Mouse (Mus musculus): ENCODE results near the gene Dph2.

The Dph2 gene

DNA sequence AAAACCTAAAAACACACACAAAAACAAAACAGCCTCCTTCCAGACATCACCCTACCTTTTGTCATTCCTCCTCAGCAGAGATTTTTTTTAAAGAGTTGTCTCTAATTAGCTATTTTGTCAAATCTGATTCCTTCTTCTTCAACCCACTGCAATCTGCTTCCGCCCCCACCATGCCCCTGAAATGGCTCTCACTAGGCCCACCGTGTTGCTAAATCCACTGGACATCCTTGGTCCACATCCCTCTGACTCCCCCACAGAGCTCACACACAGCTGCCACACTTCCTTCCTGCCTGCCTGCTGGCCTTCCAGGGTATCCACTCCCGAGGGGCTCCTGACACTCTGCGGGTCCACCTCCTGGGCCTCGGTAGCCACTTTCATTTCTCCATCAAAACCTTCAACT is 13.1 kb downstream of the Dph2 start:
- in situ Hi-C loops (cut with MboI, MseI) = no loop called here

DNA sequence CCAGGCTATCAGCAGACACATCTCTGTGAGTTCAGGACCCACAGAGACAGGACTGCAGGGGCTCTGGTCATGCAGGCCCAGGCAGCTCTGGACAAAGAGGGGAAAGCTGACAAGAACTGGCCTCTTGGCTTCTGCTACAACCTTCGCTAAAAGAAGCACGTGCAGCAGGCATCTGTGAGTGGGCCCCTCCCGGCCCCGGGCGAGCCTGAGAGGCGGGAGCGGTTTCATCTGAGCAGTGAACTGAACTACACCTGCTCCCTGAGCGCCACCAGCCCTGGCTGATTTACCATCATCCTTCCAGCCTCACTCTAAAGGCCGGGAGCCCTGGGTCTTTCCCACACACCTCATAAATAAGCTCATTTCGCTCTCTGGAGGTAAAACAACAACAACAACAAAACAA is 13.5 kb downstream of the Dph2 start:
- in situ Hi-C loops (cut with MboI, MseI) = no loop called here

- in situ Hi-C loops (cut with MboI, MseI) = no loop called here
These were observed 18.2 kb downstream of the Dph2 start for GRCm38 (mm10) chr4:117873615-117874014.

- in situ Hi-C loops (cut with MboI, MseI) = no loop called here
These were observed 19.4 kb downstream of the Dph2 start, which contains the start of gene Ccdc24 for GRCm38 (mm10) chr4:117872471-117872886. Ccdc24 (minus strand) TSS chr4:117872557.

- in situ Hi-C loops (cut with MboI, MseI) = no loop called here
These were observed 20.0 kb downstream of the Dph2 start for GRCm38 (mm10) chr4:117871787-117872186.

DNA sequence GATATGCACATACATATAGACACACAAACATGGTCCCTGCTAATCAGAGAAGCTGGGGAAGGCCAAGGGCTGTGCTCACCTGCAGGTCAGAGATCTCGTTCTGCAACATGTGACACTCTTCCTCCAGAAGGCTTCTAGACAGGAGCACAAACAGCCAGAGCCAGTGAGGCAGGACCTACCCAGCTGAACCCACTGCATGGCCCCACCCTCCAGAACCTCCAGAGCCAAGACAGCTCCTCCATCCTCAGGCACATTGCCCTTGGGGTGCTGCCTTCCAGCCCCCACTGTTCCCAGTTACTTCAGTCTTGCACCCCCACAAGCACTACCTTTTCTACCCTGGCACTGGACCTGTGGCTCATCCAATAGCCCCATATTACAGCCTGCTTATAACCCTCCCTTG is 21.4 kb downstream of the Dph2 start:
- in situ Hi-C loops (cut with MboI, MseI) = no loop called here

DNA sequence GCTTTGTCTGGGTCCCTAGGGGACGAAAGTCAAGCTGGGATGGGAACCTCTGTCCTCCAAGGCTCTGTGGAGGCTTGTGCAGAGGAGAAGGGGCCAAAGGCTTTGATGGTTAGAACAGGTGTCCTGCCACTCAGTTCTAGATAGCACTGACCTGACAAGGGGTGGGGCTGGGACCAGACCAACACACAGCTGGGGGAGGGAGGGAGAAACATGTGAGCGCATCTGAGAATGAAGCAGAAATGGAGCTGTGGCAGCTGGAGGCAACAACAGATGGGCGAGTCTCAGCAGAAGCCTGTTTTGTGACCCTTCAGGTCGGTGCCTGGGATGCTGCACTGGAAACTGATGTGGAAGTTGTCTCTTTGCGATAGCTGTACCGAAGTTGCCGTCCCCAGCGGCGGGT is 22.5 kb downstream of the Dph2 start:
- in situ Hi-C loops (cut with MboI, MseI) = no loop called here

GRCm38 (mm10) chr4:117867823-117868222 is 24.0 kb downstream of the Dph2 start:
- in situ Hi-C loops (cut with MboI, MseI) = no loop called here

GRCm38 (mm10) chr4:117867000-117867399 is 24.8 kb downstream of the Dph2 start:
- in situ Hi-C loops (cut with MboI, MseI) = no loop called here

- in situ Hi-C loops (cut with MboI, MseI) = no loop called here
These were observed 25.7 kb downstream of the Dph2 start for GRCm38 (mm10) chr4:117866083-117866482.

- in situ Hi-C loops (cut with MboI, MseI) = loop anchor here in 1 of 2 experiments (5.0 kb wide), 1 partner anchor 156 kb away; no protein-coding TSS in a partner anchor
These were observed 29.0 kb downstream of the Dph2 start for GRCm38 (mm10) chr4:117862823-117863222.

DNA sequence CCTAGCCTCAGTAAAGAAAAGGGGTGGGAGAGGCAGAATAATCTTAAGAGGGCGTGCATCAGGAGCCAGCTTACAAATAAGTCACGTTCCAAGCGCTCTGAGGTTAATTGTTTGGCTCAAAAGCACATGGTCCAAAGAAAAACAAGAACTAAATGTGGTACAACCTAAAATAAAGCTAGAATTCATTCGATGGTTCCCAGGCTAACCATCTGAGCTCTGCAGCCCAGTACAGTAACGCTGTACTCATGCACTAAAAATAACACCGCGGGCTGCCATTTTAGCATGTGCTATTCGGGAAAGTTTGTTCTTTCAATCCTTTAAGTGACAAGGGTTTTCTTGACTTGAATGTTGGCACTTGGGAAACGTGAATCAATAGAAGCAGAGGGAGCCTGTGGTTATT is 31.3 kb downstream of the Dph2 start:
- in situ Hi-C loops (cut with MboI, MseI) = loop anchor here in 1 of 2 experiments (5.0 kb wide), 1 partner anchor 153 kb away; no protein-coding TSS in a partner anchor

DNA sequence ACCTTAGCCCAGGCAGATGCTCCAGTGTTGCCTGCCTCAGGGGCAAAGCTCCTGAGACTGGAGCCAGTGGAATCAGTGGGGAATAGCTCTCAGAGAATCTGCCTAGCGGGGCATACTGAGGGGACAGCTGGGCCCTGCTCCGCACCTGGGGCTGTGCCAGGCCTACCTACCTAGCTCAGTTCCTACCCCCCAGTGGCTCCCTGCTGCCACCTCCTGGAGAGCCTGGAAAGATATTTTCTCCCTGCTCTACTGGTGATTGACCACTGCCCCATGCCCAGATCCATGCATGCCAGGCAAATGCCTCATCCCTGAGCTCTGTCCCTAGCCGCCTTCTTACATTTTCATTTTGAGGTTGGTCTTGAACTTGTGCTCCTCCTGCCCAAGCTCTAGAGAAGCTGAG is 33.0 kb downstream of the Dph2 start:
- in situ Hi-C loops (cut with MboI, MseI) = no loop called here

- in situ Hi-C loops (cut with MboI, MseI) = no loop called here
These were observed 36.7 kb downstream of the Dph2 start for GRCm38 (mm10) chr4:117855146-117855545.

DNA sequence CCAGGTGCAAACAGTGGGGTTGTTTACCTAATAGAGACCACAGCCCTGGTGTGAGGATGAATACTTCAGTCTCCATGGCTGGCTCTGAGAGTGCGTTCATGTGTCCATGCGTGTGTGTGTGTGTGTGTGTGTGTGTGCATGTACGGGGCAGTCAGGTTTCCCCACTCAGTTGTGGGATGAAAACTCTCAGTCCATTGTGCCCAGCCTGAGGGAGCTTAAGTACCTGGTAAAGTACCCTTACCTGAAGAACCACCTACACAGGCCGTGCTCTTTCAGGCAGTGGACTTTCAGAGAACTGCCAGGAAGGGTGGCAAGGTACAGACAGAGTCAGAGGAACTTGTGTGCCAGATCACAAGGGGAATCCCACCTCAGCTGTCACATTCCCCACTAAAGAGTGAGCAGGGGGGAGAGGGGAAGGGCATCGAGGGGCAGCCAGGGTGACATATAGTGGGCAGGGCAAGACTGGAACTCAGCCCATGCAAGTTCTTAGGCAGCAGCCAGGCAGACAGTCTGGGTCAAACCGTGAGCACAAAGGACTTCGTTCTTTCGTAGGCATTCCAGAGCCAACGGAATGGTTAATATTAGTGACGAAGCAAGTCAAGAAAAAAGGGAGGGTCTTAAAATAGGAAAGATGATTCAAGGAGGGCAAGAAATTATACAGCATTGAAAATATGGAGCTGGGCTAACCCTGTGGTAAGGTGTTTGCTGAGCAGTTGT is 39.5 kb downstream of the Dph2 start:
- in situ Hi-C loops (cut with MboI, MseI) = no loop called here

GRCm38 (mm10) chr4:117850871-117851270 is 41.0 kb downstream of the Dph2 start:
- in situ Hi-C loops (cut with MboI, MseI) = no loop called here

DNA sequence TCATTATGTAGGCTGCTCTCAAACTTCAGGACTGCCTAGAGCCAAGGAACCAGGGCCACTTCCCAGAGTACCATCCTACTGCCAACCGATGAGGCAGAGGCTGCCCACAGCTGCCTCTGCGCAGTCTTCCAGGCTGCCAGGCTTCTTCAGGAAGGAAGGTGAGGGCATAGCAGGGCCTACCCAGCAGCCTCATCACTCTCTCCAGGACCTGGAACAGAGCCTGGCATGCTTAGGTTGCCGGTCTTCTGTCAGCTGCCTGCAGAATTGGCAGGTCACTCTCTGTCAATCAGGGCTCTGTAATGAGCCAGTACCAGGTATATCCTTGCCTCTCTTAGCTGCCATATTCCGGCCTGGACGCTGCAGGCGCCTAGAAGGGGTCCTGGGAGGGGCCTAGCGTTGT is 41.7 kb downstream of the Dph2 start:
- in situ Hi-C loops (cut with MboI, MseI) = no loop called here

DNA sequence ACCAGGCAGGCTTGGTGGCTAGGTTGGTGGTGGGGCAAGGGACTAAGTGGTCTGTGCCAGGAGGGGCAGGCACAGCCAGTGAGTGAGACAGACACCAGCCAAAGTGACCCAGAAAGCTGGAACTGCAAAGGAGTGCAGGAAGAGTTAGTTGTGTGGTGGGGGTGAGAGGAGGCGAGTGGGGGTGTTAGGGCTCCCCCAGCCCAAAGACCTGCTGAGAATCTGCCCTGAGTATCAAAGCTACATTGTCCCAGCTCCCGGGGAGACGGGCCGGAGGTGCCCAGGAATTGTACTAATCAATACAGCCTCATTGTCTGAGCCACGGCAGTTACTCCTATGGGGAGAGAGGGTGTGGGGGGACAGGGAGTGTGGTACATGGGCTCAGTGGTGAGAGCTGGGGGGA is 42.3 kb downstream of the Dph2 start:
- in situ Hi-C loops (cut with MboI, MseI) = no loop called here

DNA sequence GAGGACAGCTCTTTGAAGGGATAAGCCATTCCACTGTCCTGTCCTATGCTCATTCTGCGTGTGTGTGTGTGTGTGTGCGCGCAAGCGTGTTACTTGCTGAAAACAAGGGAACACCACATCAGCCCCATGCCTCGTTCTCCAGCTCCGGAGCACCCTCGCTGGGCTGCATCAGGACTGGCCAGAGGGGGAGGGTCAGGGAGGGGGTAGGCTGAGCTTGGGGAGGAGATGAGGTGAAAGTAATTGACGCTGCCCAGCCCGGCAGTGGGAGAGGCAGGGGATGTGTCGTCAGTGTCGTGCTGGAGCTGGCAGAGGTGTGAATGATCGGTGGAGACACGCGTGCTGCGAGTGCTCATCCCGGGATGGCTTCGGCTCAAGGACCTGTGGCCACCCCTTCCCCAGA is 42.8 kb downstream of the Dph2 start:
- in situ Hi-C loops (cut with MboI, MseI) = no loop called here

- in situ Hi-C loops (cut with MboI, MseI) = no loop called here
These were observed 44.8 kb downstream of the Dph2 start for GRCm38 (mm10) chr4:117847011-117847410.

DNA sequence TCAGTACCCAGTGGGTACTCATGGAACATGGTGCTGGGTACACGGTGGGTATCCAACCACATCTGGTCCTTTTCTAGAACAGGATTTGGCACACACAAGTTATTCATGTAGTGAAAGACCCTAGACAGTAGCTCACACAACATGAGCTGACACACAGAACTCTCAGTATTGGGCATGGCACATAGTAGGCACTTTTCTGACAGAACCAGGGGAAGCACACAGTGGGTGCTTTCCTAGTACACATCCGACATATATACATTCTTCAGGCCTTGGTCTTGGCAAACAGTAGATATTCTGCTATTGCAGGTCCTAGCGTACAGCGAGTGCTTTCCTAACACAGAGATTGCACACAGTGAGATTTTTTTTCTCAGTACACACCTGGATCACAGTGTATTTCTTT is 45.6 kb downstream of the Dph2 start:
- in situ Hi-C loops (cut with MboI, MseI) = no loop called here

DNA sequence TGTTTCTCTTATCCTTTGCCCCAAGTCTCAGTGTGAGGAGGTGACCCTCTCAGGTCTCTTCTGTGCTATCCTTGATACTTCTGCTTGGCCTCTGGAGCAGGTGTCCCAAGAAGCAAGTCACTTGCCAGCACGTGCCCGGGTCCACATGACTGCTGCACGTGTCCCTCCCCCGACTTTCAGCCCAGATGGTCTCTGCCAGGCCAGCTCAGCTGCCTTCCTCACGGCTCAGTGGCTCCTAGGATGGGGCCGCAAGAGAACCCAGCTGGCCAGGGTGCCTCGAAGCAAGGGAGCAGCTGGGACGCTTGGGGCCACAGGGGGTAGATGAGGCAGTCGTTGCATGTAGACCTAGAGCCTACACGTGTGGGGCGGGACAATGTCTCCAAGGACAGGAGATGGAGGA is 46.5 kb downstream of the Dph2 start:
- in situ Hi-C loops (cut with MboI, MseI) = no loop called here

DNA sequence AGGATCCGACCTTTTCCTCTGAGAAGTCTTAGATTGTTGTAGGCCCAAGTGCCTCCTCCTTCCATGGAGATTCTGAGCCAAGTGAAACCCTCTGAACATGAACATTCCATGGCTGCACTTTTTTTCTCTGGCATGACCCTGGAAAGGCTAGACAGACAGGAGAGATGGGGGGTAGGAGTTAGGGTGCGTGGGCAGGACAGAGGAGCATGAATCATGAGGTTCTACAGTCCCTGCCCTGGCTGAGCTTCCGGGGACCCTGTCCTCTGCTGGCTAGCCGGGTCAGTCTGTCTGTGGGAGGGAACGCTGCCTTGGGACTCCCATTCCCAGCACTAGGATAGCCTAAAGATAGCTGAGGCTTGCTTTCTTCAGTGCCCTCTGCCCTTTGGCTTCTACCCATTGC is 47.4 kb downstream of the Dph2 start:
- in situ Hi-C loops (cut with MboI, MseI) = no loop called here

GRCm38 (mm10) chr4:117843101-117843500 is 48.7 kb downstream of the Dph2 start:
- in situ Hi-C loops (cut with MboI, MseI) = no loop called here

Data from T-helper 17 cell (primary cell).